Mouse (Mus musculus) forebrain, embryonic 14.5 days (tissue): Measurements from ENCODE around the gene Olfr1366. TPM values are rescaled to one million over a fixed set of nuclear protein-coding genes. Genes with fewer than 3 reads are reported as not detected.
"Not testable (repeated sequence)": the region's sequence is repeated elsewhere in the genome, so short reads cannot be mapped to it uniquely, and the experiment has no call there.

Experiments used
- ATAC-seq: fragments of 200-750 bp; cut with Nextera tagmentation; 2 replicates; pipeline ENCODE4 v1.8.0; 2017; ENCODE audit warnings: mild to moderate bottlenecking, moderate library complexity
- DNase-seq: peaks from one replicate; pipeline ENCODE4 v3.0.0-alpha.2; 2015; ENCODE audit warnings: low spot score
- H3K27ac ChIP-seq: fragments of 300-500 bp; sonication (generic); 2 replicates; pipeline ENCODE4 v1.5.1; 2014; ENCODE audit warnings: low read depth, mild to moderate bottlenecking, control low read depth, low read length, moderate library complexity
- H3K27me3 ChIP-seq: fragments of 300-500 bp; sonication (generic); replicated peaks from 2 replicates; pipeline ENCODE4 v1.6.1; 2014; ENCODE audit warnings: low read length, control low read depth, mixed read lengths; ENCODE audit not compliant: control insufficient read depth, insufficient read depth
- H3K36me3 ChIP-seq: fragments of 300-500 bp; sonication (generic); 2 replicates; pipeline ENCODE4 v1.6.1; 2014; ENCODE audit warnings: low read length, control low read depth; ENCODE audit not compliant: control insufficient read depth, insufficient read depth
- H3K4me1 ChIP-seq: fragments of 300-500 bp; sonication (generic); 2 replicates; pipeline ENCODE4 v1.6.1; 2014; ENCODE audit warnings: antibody characterized with exemption, low read length, control low read depth; ENCODE audit not compliant: control insufficient read depth, insufficient read depth
- H3K4me2 ChIP-seq: fragments of 300-500 bp; sonication (generic); 2 replicates; pipeline ENCODE4 v1.6.1; 2014; ENCODE audit warnings: mild to moderate bottlenecking, control low read depth, low read length
- H3K4me3 ChIP-seq: fragments of 300-500 bp; sonication (generic); 2 replicates; pipeline ENCODE4 v1.5.1; 2014; ENCODE audit warnings: low read depth, low read length, control low read depth
- H3K9ac ChIP-seq: fragments of 300-500 bp; sonication (generic); 2 replicates; pipeline ENCODE4 v1.6.1; 2014; ENCODE audit warnings: mild to moderate bottlenecking, low read length, control low read depth, moderate library complexity
- H3K9me3 ChIP-seq: fragments of 300-500 bp; sonication (generic); replicated peaks from 2 replicates; pipeline ENCODE4 v1.6.1; 2016; ENCODE audit warnings: low read length, control low read depth, mixed read lengths; ENCODE audit not compliant: control insufficient read depth
- WGBS: fragments of 180-500 bp; shearing (Covaris S2); extraction: QIAGEN DNeasy Blood & Tissue Kit; methylation state at CpG from one replicate; pipeline ENCODE4 v1.1.7; 2014; 5-methylcytosine and 5-hydroxymethylcytosine counted together
- polyA plus RNA-seq: library from polyadenylated mRNA; unstranded; fragments of >200 nt; fragmentation: Nextera tagmentation; extraction: Ambion mirVana; gene quantifications from 2 replicates; pipeline ENCODE4 v1.2.1, GENCODE M21; 2014

The Olfr1366 gene
- polyA plus RNA-seq, 1 experiment from 2014 or later: 0.10 TPM

DNA sequence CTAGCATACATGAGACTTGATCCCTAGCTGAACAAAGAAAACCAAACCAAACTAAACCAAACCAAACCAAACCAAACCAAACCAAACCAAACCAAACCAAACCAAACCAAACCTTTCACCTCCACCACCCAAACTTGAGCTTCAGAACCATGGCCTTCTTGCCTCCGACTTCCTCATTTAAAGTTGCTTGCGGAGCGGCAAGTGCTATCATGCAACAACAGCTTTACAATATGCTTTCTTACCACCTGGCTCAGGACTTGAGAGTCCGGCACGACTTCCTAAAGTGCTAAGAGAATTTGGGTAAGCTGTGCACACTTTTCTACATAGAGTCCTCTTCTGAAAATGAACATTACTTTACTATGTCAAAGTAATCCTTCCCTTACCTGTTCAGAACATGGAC, 40.3 kb downstream of the Olfr1366 start:
- H3K9ac ChIP-seq: no peak overlapping the region
- 88% methylated on average over 5 of the region's 5 CpGs for WGBS

DNA sequence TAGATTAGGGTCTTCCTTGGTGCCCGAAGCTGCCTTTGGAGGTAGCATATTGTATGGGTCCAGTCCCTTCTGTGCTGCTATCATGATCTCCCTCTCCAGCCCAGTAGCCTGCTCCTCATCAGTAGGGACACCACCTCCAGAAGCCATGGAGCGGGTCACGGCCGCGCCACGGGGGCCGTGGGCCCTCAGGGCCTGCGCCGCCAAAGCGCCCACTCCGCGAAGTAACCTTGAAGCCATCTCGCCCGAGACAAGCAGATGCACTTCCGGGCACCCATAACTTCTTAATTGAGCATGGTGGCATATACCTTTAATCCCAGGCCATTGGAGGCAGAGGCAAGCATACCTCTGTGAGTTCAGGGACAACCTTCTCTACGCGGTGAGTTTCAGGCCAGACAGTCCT, 41.4 kb downstream of the Olfr1366 start, which contains the start of gene Gm11273:
Gm11273 (minus strand) TSS at position 237 of the 400 bp plus-strand sequence.
- 97% methylated on average over 17 of the region's 17 CpGs for WGBS
- not testable (repeated sequence) for H3K27me3 ChIP-seq

More for the DNA sequence above, 40.3 kb downstream of the Olfr1366 start:
- Histone ChIP-seq H3K9me3 (no peaks in the 10 kb centered on the region), H3K36me3 (no peaks in the 10 kb centered on the region), H3K4me3 (no peak overlapping the region), H3K4me1 (no peaks in the 10 kb centered on the region), H3K27ac (no peak overlapping the region), H3K4me2 (no peak overlapping the region), H3K27me3 (no peaks in the 10 kb centered on the region)
- DNase-seq: no peak
- no peak for ATAC-seq

DNA sequence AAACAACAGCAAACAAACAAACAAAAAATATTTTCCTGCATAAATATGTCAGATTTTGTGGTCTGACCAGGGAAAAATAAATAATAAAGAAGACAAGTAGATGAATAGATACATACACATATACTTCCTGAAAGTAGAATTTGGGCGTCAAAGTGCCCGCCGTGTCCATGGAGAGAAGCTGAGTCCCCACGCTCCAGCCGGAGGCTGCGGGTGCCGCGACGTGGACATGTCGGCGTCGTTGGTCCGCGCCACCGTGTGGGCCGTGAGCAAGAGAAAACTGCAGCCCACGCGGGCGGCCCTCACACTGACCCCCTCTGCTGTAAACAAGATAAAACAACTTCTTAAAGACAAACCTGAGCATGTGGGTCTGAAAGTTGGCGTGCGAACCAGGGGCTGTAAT, 47.5 kb downstream of the Olfr1366 start, which contains the start of gene AK157302:
AK157302 (plus strand) TSS at position 144 of the 400 bp plus-strand sequence.
- ATAC-seq: no peak

More for the DNA sequence above, 41.4 kb downstream of the Olfr1366 start, which contains the start of gene Gm11273:
- not testable (repeated sequence) for H3K36me3 ChIP-seq, DNase-seq, H3K4me1 ChIP-seq, H3K4me3 ChIP-seq, H3K4me2 ChIP-seq, H3K9me3 ChIP-seq, H3K27ac ChIP-seq, H3K9ac ChIP-seq, ATAC-seq

DNA sequence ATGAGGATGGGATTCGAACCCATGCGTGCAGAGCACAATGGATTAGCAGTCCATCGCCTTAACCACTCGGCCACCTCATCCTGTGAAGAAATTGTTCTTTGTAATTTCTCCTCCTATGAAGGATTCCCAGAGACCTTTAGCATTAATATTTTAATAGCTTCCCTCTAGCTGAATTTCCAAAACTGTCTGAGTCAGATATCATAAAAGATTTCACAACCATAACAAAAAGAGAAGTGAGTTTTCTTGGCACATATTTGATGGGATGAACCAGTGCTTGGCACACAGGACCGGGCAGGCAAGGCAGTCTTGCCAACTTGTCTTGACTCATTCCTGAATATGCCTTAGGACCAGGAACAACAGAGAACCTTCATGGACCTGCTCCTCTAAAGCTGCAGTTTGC, 49.8 kb downstream of the Olfr1366 start:
- WGBS: 93% methylated on average over 5 of the region's 5 CpGs
- H3K4me1 ChIP-seq: no peaks in the 10 kb centered on the region
- H3K36me3 ChIP-seq: no peaks in the 10 kb centered on the region
- no peak overlapping the region for H3K27ac ChIP-seq
- no peak overlapping the region for H3K9ac ChIP-seq
- no peaks in the 10 kb centered on the region for H3K9me3 ChIP-seq
- H3K4me2 ChIP-seq: no peak overlapping the region
- no peak overlapping the region for H3K4me3 ChIP-seq
- ATAC-seq: no peak
- no peaks in the 10 kb centered on the region for H3K27me3 ChIP-seq
- DNase-seq: no peak

More for the DNA sequence above, 47.5 kb downstream of the Olfr1366 start, which contains the start of gene AK157302:
- Histone ChIP-seq H3K4me2 (no peak within 1 kb of the TSS), H3K4me3 (no peak within 1 kb of the TSS), H3K9ac (no peak within 1 kb of the TSS), H3K4me1 (no peaks in the 10 kb centered on the region), H3K27ac (no peak within 1 kb of the TSS), H3K9me3 (no peaks in the 10 kb centered on the region), H3K36me3 (no peaks in the 10 kb centered on the region), H3K27me3 (no peaks in the 10 kb centered on the region)
- 94% methylated on average over 21 of the region's 21 CpGs for WGBS
- no peak for DNase-seq

DNA sequence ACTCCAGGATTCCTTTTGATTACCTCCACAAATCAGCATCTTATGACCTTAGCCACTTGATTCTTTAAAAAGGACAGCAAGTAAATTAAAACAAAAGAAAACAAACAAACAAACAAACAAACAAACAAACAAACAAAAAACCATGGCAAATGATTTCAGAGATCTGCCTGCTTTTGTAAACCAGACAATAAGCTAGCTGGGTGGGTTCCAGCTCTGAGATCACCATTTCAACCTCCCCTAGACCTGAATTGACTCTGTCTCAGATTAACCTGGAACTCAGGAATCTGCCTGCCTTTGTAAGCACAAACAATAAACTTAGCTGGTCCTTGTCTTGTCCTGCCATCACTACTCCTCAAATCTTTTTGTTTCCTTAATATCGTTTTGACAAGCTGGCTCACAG, 55.7 kb downstream of the Olfr1366 start:
- DNase-seq: no peak
- Histone ChIP-seq H3K27me3 (no peaks in the 10 kb centered on the region), H3K9me3 (no peaks in the 10 kb centered on the region), H3K27ac (no peak overlapping the region), H3K4me1 (no peaks in the 10 kb centered on the region), H3K36me3 (peaks cover 17% of the 10 kb centered on the region), H3K9ac (no peak overlapping the region), H3K4me3 (no peak overlapping the region), H3K4me2 (no peak overlapping the region)
- no peak for ATAC-seq
- 91% methylated on average over 1 of the region's 1 CpGs for WGBS

Other genes with a start within 250 kb of the Olfr1366 start
- gene Gpx6, start 230.7 kb downstream of the Olfr1366 start, polyA plus RNA-seq: not detected in 2 replicates
- not detected in 2 replicates for gene Olfr1367, start 195.9 kb downstream of the Olfr1366 start, polyA plus RNA-seq
- gene Zscan12, start 180.0 kb downstream of the Olfr1366 start, polyA plus RNA-seq: 14.7 and 15.0 TPM in 2 replicates
- gene Zkscan3, start 140.1 kb downstream of the Olfr1366 start, polyA plus RNA-seq: 78.3 and 80.5 TPM in 2 replicates
- 3.5 and 3.7 TPM in 2 replicates for gene Pgbd1, start 101.8 kb downstream of the Olfr1366 start, polyA plus RNA-seq
- gene Zscan26, start 89.1 kb downstream of the Olfr1366 start, polyA plus RNA-seq: 10.4 TPM in 2 replicates
- 3.8 TPM in 2 replicates for gene Nkapl, start 74.3 kb downstream of the Olfr1366 start, polyA plus RNA-seq
- gene Zkscan4, start 63.9 kb downstream of the Olfr1366 start, polyA plus RNA-seq: 7.5 and 8.2 TPM in 2 replicates
- not detected in 2 replicates for gene Gm10065, start 63.4 kb downstream of the Olfr1366 start, polyA plus RNA-seq
- 0.36 and 0.78 TPM in 2 replicates for gene AK157302, start 47.6 kb downstream of the Olfr1366 start, polyA plus RNA-seq
- 5.1 and 6.2 TPM in 2 replicates for gene Gm11273, start 41.4 kb downstream of the Olfr1366 start, polyA plus RNA-seq
- 7.3 and 8.6 TPM in 2 replicates for gene Zkscan8, start 11.7 kb downstream of the Olfr1366 start, polyA plus RNA-seq
- not detected in 2 replicates for gene Olfr1535, start 17.1 kb upstream of the Olfr1366 start, polyA plus RNA-seq
- not detected in 2 replicates for gene Olfr1364, start 39.0 kb upstream of the Olfr1366 start, polyA plus RNA-seq
- not detected in 2 replicates for gene Olfr1362, start 71.2 kb upstream of the Olfr1366 start, polyA plus RNA-seq
- gene Olfr11, start 99.7 kb upstream of the Olfr1366 start, polyA plus RNA-seq: not detected in 2 replicates
- gene Olfr1361, start 120.6 kb upstream of the Olfr1366 start, polyA plus RNA-seq: not detected in 2 replicates
- not detected in 2 replicates for gene Olfr1360, start 134.6 kb upstream of the Olfr1366 start, polyA plus RNA-seq
- gene Olfr1359, start 155.3 kb upstream of the Olfr1366 start, polyA plus RNA-seq: not detected in 2 replicates
- 3.7 and 4.2 TPM in 2 replicates for gene Hist1h2bl, start 173.3 kb upstream of the Olfr1366 start, polyA plus RNA-seq
- 13.2 and 45.9 TPM in 2 replicates for gene Hist1h2ai, start 173.6 kb upstream of the Olfr1366 start, polyA plus RNA-seq
- 7.3 and 11.0 TPM in 2 replicates for gene Hist1h3h, start 174.9 kb upstream of the Olfr1366 start, polyA plus RNA-seq
- gene Hist1h2bm, start 179.2 kb upstream of the Olfr1366 start, polyA plus RNA-seq: 2.5 and 3.9 TPM in 2 replicates
- 1.7 TPM in 2 replicates for gene Hist1h4j, start 192.3 kb upstream of the Olfr1366 start, polyA plus RNA-seq
- gene Hist1h4k, start 207.7 kb upstream of the Olfr1366 start, polyA plus RNA-seq: 2.7 and 4.6 TPM in 2 replicates
- 3.4 and 10.8 TPM in 2 replicates for gene Hist1h2ak, start 211.0 kb upstream of the Olfr1366 start, polyA plus RNA-seq
- gene Hist1h2bn, start 211.3 kb upstream of the Olfr1366 start, polyA plus RNA-seq: 0.90 and 2.5 TPM in 2 replicates
- 11.0 and 11.1 TPM in 2 replicates for gene Hist1h1b, start 237.8 kb upstream of the Olfr1366 start, polyA plus RNA-seq
- 108 and 166 TPM in 2 replicates for gene Hist1h3i, start 240.6 kb upstream of the Olfr1366 start, polyA plus RNA-seq
- 6.6 TPM in 1 of 2 replicates, not detected in the other for gene Hist1h2an, start 244.4 kb upstream of the Olfr1366 start, polyA plus RNA-seq
- gene Hist1h2bp, start 244.7 kb upstream of the Olfr1366 start, polyA plus RNA-seq: 0.84 and 1.5 TPM in 2 replicates